Mouse (Mus musculus) bone marrow, adult 2 months (tissue): Measurements from ENCODE around the gene Slc35e3.

Experiments
- CTCF ChIP-seq: fragments of 200-500 bp; IDR thresholded peaks from 2 replicates; pipeline ENCODE4 v1.5.1; 2011; ENCODE audit warnings: low read length, control low read depth; ENCODE audit not compliant: control insufficient read depth, insufficient read depth
- POLR2A ChIP-seq: fragments of 200-500 bp; IDR thresholded peaks from 2 replicates; pipeline ENCODE4 v1.6.1; 2011; ENCODE audit warnings: low read depth, mild to moderate bottlenecking, control low read depth, low read length, borderline replicate concordance; ENCODE audit not compliant: control insufficient read depth

GRCm38 (mm10) chr10:117697561-117698115, 48.5 kb downstream of the Slc35e3 start:
- TF ChIP-seq CTCF = no peak
- no peak for TF ChIP-seq POLR2A
